Mouse (Mus musculus): ENCODE measurements around the gene Trh.

Trh gene

GRCm38 (mm10) chr6:92221604-92222003 lies 22.8 kb downstream of the Trh start:
- no peak for DNase-seq

- peak; percentile 72 for DNase-seq
These were observed 25.0 kb downstream of the Trh start for GRCm38 (mm10) chr6:92219445-92219844.

GRCm38 (mm10) chr6:92214773-92215449 lies 29.5 kb downstream of the Trh start, which contains the start of gene Rbsn:
TSS of gene Rbsn (minus strand) at chr6:92214925.
- peak; percentile 96 for DNase-seq

GRCm38 (mm10) chr6:92214055-92214772 lies 30.2 kb downstream of the Trh start:
- DNase-seq, result no peak

- DNase-seq, result no peak
These were observed 45.0 kb downstream of the Trh start for GRCm38 (mm10) chr6:92199414-92199813.
